Mouse (Mus musculus) heart, adult 2 months (tissue): ENCODE results near the gene Fhl2.

Experiments used
- CTCF ChIP-seq: fragments of 200-600 bp; IDR thresholded peaks from 2 replicates; pipeline ENCODE4 v1.8.1; 2022; ENCODE audit warnings: antibody characterized with exemption, mild to moderate bottlenecking, moderate library complexity
- EP300 ChIP-seq: fragments of 200-500 bp; IDR thresholded peaks from 2 replicates; pipeline ENCODE4 v1.6.1; 2011; ENCODE audit warnings: low read depth, low read length, control low read depth; ENCODE audit not compliant: insufficient read depth

DNA sequence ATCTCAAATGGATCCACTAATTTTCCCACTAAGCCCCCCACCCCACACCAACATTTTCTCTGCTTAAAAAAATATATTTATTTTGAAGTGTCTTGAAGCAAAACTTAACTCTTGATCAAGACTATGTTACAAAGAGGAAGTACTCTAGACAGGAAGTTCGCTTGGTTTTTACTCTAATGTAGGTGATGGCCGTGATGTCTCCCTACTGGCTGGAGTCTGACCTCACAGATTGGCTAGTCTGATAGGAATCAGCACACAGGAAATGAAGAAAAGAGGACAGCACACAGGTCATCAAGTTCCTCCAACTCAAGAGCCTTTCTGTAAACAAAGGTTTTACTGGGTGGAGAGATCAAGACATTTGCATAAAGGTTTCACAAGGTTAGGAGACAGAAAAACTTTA lies 44.4 kb upstream of the Fhl2 start:
- TF ChIP-seq CTCF (no peak), EP300 (no peak)
